Mouse (Mus musculus) spleen, adult 2 months (tissue): Measurements from ENCODE around the gene Tacc2. TPM values are rescaled to one million over a fixed set of nuclear protein-coding genes. Genes with fewer than 3 reads are reported as not detected.
"Not testable (repeated sequence)": the region's sequence is repeated elsewhere in the genome, so short reads cannot be mapped to it uniquely, and the experiment has no call there.

ENCODE experiments used
- DNase-seq, 2 experiments: peaks; one replicate each; pipeline versions ENCODE4 v3.0.0 to v3.0.0-alpha.2; 2012 to 2021; ENCODE audit warnings: low spot score in 2 of 2, low read depth in 1 of 2
- H3K27ac ChIP-seq: fragments of 200-500 bp; 2 replicates; pipeline ENCODE4 v1.5.1; 2012; ENCODE audit warnings: low read length, inconsistent platforms; ENCODE audit not compliant: insufficient read depth
- H3K27me3 ChIP-seq: fragments of 200-500 bp; 2 replicates; pipeline ENCODE4 v1.6.1; 2012; ENCODE audit warnings: mild to moderate bottlenecking, moderate library complexity, low read length, inconsistent platforms; ENCODE audit not compliant: control insufficient read depth, insufficient read depth
- H3K36me3 ChIP-seq: fragments of 200-500 bp; 2 replicates; pipeline ENCODE4 v1.6.1; 2012; ENCODE audit warnings: mild to moderate bottlenecking, low read length, inconsistent platforms; ENCODE audit not compliant: control insufficient read depth, insufficient read depth
- H3K4me1 ChIP-seq: fragments of 200-500 bp; 2 replicates; pipeline ENCODE4 v1.6.1; 2011; ENCODE audit warnings: inconsistent platforms; ENCODE audit not compliant: control insufficient read depth, insufficient read depth, insufficient read length
- H3K4me3 ChIP-seq: fragments of 200-500 bp; 2 replicates; pipeline ENCODE4 v1.5.1; 2011; ENCODE audit warnings: mild to moderate bottlenecking, inconsistent platforms; ENCODE audit not compliant: insufficient read depth, insufficient read length; ENCODE audit errors: extremely low read depth
- CTCF ChIP-seq: fragments of 200-500 bp; IDR thresholded peaks from 2 replicates; pipeline ENCODE4 v1.5.1; 2011; ENCODE audit warnings: mild to moderate bottlenecking, inconsistent platforms; ENCODE audit not compliant: insufficient read depth, insufficient read length, insufficient replicate concordance; ENCODE audit errors: extremely low read depth
- POLR2A ChIP-seq: fragments of 200-500 bp; IDR thresholded peaks from 2 replicates; pipeline ENCODE4 v1.6.1; 2011; ENCODE audit warnings: low read depth, low read length, inconsistent platforms
- WGBS: fragments of 180-500 bp; shearing (Covaris S2); methylation state at CpG from one replicate; pipeline ENCODE4 v1.1.7; 2018; 5-methylcytosine and 5-hydroxymethylcytosine counted together
- polyA plus RNA-seq: library from polyadenylated mRNA; depleted of rRNA; stranded (reverse); fragments of >200 nt; gene quantifications from 2 replicates; pipeline ENCODE4 v1.2.3, GENCODE M21; 2012

Tacc2 gene
- polyA plus RNA-seq, 1 experiment = 4.3 TPM

- no peak overlapping the region for H3K4me3 ChIP-seq
- H3K36me3 ChIP-seq = no peaks in the 10 kb centered on the region
- H3K4me1 ChIP-seq = no peaks in the 10 kb centered on the region
- no peaks in the 10 kb centered on the region; the same call in 1 of the 2 replicates for H3K27me3 ChIP-seq
- no peak overlapping the region for H3K27ac ChIP-seq
- DNase-seq = no peak
- no peak for TF ChIP-seq CTCF
- TF ChIP-seq POLR2A = no peak
- 89% methylated on average over 2 of the region's 2 CpGs for WGBS
Observed at GRCm38 (mm10) chr7:130586521-130587072, 9.4 kb downstream of the Tacc2 start.

DNA sequence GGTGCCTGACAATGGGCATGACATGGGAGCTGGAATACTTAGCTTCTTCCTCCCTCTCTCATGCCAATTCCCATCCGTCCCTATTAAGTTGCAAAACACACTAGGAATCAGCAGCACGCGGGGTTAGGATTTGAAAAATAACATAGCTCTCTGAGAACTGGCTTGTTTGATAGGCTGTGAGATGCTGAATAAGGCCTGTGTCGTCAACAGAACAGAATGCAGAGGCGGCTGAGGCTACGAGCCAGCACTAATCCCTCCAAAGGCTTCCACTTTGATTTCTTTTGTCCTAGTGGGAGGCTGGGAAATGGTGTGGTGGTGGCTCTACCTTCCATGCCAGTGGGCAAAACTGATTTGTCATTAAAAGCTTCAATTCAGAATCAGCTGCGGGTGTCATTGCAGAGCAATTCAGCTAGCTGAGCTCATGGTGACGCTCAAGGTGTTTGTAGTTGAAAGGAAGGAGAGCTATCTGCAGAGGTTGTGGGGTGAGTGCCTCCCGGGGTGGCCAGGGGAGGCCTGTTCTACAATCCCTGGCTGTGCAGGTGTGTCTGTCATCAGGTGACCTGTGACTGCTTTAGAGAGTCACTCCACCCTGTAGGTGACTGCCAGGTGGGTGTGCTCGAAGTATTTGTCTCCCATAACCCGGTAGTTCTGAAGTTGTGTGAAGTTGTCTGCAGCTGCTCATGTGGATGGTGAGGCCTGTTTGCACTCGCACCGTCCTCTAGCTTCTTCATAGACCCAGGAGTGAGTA, 13.0 kb downstream of the Tacc2 start:
- WGBS = 86% methylated on average over 13 of the region's 13 CpGs
- Histone ChIP-seq H3K27ac (no peak overlapping the region), H3K4me3 (no peak overlapping the region), H3K36me3 (no peaks in the 10 kb centered on the region), H3K4me1 (no peaks in the 10 kb centered on the region), H3K27me3 (no peaks in the 10 kb centered on the region; the same call in 1 of the 2 replicates)
- DNase-seq = no peak
- TF ChIP-seq POLR2A (no peak), CTCF (no peak)

DNA sequence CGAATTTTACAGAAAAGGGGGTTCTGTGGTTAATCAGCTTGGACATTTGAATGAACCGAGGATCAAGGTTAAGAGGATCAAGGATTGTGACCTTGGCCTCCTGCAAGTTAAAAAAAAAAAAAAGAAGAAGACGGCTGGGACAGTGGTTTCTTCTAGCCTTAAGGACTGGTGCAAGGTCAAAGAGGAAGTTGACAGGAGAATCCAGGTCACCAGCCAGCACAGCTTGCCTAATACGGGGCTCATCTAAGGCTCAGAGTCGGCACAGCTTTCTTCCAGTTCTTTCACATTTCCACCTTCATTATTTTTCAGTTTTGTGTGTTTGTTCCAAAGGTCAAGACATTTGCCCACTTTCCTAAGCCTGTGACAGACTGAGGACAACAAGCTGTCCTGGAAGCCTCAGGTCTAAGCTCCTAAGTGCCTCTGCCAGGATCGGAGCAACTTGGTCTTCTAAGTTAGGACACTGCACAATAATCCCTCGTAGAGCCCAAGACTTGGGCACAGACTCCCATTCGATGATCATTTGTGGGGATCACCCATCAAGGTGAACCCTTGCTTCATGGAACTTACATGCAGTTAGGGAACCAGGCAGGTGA, 13.7 kb downstream of the Tacc2 start:
- no peak overlapping the region for H3K27ac ChIP-seq
- no peaks in the 10 kb centered on the region for H3K27me3 ChIP-seq
- no peaks in the 10 kb centered on the region for H3K4me1 ChIP-seq
- no peak for DNase-seq
- no peaks in the 10 kb centered on the region for H3K36me3 ChIP-seq
- no peak for TF ChIP-seq POLR2A
- WGBS = 48% methylated on average over 8 of the region's 8 CpGs
- H3K4me3 ChIP-seq = no peak overlapping the region

DNA sequence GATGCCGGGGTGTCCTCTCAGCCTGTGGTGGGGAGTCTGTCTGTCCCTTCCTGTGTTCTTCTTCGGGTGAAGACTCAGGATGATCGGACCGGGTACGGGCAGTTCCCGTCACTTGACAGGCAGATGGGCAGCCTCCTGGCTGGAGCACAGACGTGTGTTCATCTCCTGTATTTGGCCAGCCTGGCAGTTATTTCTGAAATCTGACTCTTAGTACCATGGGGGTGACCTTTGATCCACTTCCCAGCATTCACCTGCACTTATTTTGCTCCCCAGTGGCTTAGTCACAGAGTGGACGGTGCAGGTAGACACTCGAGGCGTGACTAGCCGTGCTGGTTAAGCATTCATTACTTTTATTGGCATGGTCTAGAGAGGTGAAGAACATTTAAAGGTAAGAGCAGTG, 15.7 kb downstream of the Tacc2 start:
- not testable (repeated sequence) for DNase-seq
- no CpG with 5 or more reads among the region's 11 CpGs for WGBS

GRCm38 (mm10) chr7:130593375-130594239, 16.4 kb downstream of the Tacc2 start:
- not testable (repeated sequence) for H3K27me3 ChIP-seq, H3K36me3 ChIP-seq, H3K4me3 ChIP-seq, H3K27ac ChIP-seq, H3K4me1 ChIP-seq, DNase-seq
- 84% methylated on average over 9 of the region's 11 CpGs for WGBS

More for the DNA sequence above, 15.7 kb downstream of the Tacc2 start:
- H3K27me3 ChIP-seq, H3K4me3 ChIP-seq, H3K4me1 ChIP-seq, H3K36me3 ChIP-seq, H3K27ac ChIP-seq: not testable (repeated sequence)

DNA sequence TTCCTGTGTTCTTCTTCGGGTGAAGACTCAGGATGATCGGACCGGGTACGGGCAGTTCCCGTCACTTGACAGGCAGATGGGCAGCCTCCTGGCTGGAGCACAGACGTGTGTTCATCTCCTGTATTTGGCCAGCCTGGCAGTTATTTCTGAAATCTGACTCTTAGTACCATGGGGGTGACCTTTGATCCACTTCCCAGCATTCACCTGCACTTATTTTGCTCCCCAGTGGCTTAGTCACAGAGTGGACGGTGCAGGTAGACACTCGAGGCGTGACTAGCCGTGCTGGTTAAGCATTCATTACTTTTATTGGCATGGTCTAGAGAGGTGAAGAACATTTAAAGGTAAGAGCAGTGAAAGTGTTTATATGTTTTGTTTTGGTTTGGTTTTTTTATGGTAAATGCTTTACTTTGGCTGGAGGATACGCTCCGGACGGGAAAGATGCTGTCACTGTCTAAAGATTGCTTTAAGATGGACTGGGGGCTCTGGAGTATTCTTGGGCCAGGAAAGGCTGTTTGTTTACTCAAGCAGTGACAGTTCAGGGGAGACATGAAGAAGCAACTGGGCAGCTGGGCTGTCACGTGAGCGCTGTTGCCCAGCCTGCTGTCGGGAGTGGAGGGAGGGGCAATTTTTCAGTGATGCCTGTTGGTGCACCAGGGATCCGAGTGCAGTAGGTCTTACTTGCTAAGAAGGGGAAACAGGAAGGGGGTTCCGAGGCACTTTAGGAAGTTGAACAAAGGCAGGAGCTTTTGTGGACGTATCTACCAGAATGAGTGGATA, 19.0 kb downstream of the Tacc2 start:
- DNase-seq, H3K36me3 ChIP-seq, H3K4me1 ChIP-seq, H3K4me3 ChIP-seq, H3K27ac ChIP-seq, H3K27me3 ChIP-seq: not testable (repeated sequence)
- 48% methylated on average over 9 of the region's 19 CpGs for WGBS
